Mouse (Mus musculus): ENCODE measurements around the gene Gm13695.
"Not testable (repeated sequence)": the region's sequence is repeated elsewhere in the genome, so short reads cannot be mapped to it uniquely, and the experiment has no call there.

GRCm38 (mm10) chr2:83972823-83973222 lies 5.7 kb downstream of the Gm13695 start, which contains the start of gene Gm13696:
- not testable (repeated sequence) for TF ChIP-seq POLR2A (IDR thresholded peaks at IDR 0.05; ENCODE audit: control insufficient read depth, extremely low read depth, insufficient read depth, low read length, poor library complexity); CTCF (IDR thresholded peaks at IDR 0.05; ENCODE audit: borderline replicate concordance, control insufficient read depth, extremely low read depth, insufficient read depth, low read length, poor library complexity)
